Mouse (Mus musculus): ENCODE measurements around the gene Sipa1l3.

Gene Sipa1l3

DNA sequence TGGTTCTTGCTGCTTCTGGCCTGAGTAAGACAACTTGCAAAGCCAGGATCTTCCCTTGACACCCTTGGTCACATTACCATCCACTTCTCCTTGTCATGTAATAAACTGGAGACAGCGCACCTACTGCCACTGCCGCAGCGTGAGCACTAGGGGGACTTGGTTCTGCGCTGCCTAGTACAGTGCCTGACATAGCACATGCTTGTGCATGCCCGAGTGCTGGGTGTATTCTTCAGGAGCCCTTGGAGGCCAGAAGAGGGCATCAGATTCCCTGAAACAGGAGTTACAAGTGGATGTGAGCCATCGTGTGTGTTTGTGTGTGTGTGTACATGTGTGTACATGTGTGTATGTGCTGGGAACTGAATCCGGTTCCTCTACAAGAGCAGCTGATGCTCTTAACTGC, 231.0 kb downstream of the Sipa1l3 start:
- CTCF ChIA-PET, result interaction anchor here (1.1 kb wide), 1 partner anchor 234 kb away, joined by 3 read pairs; no protein-coding TSS in a partner anchor

DNA sequence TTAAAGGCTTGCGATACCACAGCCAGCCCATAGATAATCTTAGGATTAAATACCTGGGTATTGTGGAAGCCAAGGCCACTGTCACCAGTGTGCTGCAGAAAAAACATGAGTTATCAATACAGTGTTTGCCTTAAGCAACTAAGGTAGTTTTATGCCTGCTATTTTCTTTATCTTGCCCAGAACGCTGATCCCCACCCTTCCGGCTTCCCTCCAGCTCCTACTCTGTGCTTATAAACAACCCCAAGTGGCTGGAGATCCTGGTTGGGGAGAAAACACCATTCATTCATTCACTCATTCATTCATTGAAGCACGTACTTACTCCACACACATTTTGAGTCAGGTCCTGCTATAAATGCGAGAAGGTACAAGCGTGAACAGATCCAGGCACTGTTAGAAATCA, 233.9 kb downstream of the Sipa1l3 start:
- CTCF ChIA-PET, result no interaction called here

- CTCF ChIA-PET, result no interaction called here
Measured at GRCm38 (mm10) chr7:29283876-29284275, 234.6 kb downstream of the Sipa1l3 start.

DNA sequence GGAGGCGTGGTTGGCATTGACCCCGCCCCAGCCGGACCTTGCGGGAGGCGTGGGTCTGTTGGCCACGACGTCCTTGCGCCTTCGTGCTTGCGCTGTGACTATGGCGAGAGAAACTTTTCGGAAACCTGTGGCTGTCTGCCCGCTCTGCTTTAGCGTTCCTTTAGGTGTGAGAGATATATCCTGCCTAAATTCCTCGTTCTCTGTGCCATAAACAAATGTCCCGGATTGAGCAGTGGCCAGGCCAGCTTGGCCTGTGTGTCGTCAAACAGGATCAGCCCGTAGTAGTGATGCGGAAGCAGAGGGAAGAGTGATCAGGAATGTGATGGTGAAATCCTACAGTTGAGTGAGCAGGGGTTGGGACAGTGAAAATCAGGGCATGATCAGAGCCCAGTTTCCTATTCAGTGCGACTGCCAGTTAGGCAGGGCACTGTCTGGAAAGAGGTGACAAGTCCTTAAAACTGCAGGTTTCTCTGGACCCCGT, 236.3 kb downstream of the Sipa1l3 start:
- CTCF ChIA-PET, result no interaction called here

- CTCF ChIA-PET, result interaction anchor here (0.9 kb wide), 1 partner anchor 34 kb away, joined by 3 read pairs; no protein-coding TSS in a partner anchor
Measured at GRCm38 (mm10) chr7:29281201-29282073, 237.0 kb downstream of the Sipa1l3 start, which contains the start of gene Spint2. Spint2 (minus strand) TSS chr7:29281912.

- CTCF ChIA-PET, result interaction anchor here (0.9 kb wide), 1 partner anchor 34 kb away, joined by 3 read pairs; no protein-coding TSS in a partner anchor
Measured at GRCm38 (mm10) chr7:29280801-29281200, 237.6 kb downstream of the Sipa1l3 start.

DNA sequence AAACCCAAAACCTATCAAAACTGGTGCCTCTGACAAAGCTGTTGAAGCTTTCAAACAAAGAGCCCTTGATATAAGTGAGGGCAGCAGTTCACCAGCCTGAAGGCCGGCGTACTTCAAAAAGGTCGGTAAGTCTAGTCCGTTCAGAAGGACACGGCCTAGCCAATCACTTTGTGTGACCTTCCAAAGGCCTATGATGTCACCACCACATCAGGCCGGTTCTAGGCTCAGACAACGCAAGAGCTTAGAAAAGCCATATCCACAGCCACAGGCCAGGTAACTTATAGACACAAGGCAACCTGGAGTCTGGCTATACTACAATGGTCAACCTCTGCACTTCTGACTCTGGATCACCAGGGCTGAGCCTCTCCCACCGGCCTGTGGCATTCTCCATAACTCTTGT, 238.5 kb downstream of the Sipa1l3 start:
- CTCF ChIA-PET, result interaction anchor here (0.7 kb wide), 2 partner anchors 123 to 173 kb away, joined by 7 to 9 read pairs; no protein-coding TSS in a partner anchor

DNA sequence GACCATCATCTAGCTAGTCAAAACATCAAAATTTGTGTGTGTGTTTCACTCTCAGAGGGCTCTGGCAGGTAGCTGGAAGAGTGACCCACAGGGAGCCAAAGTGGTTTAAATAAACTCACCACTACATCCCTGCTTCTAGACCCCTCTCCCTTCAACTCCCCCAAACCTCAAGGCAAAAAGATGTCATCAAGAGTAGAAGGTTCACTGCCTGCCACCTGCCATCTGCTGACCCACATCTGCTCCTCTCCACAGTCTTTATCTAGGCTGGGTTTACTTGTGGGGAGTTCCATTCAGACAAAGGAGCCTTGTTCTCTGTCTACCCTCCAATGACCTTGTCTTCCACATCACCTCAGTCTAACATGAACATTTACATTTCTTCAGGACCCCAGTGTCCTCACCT, 239.2 kb downstream of the Sipa1l3 start:
- CTCF ChIA-PET, result no interaction called here

DNA sequence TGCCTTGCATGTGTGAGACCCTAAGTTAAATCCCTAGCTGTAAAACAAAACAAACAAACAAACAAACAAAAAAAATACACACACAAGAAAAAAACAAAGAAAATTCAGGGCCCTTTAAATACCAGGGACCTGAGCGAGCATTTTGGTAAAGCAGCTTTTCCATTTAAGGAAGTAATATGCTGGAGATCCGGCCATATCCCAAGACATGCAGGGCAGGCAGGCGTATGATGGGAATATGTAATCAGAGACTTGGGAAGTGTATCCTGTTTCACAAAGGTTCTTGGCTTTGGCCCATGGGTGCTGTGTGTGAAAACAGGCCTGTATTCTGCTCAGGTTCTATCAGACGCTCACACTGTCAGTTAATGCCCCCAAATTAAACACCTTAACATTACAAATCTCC, 240.9 kb downstream of the Sipa1l3 start:
- CTCF ChIA-PET, result no interaction called here

DNA sequence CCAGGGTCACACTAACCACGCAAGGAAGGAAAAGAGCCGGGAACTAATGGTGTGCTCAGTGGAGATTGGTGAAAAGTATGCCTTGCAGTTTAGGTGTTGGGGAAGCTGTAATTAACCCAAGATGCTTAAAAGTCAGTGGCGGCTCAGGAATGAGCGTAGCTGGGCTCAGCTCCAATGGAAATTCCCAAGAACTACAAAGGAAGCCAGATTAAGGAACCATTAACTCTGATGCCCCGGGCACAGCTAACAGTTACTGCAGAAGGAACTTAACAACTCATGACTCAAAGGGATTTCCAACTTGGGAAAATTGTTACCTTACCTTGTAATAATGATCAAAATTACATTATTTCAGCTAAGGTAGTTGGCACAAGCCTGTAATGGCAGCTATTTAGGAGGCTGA, 241.7 kb downstream of the Sipa1l3 start:
- CTCF ChIA-PET, result interaction anchor here (0.6 kb wide), 1 partner anchor 132 kb away, joined by 5 read pairs; no protein-coding TSS in a partner anchor

GRCm38 (mm10) chr7:29271687-29272465, 246.6 kb downstream of the Sipa1l3 start:
- CTCF ChIA-PET, result no interaction called here

DNA sequence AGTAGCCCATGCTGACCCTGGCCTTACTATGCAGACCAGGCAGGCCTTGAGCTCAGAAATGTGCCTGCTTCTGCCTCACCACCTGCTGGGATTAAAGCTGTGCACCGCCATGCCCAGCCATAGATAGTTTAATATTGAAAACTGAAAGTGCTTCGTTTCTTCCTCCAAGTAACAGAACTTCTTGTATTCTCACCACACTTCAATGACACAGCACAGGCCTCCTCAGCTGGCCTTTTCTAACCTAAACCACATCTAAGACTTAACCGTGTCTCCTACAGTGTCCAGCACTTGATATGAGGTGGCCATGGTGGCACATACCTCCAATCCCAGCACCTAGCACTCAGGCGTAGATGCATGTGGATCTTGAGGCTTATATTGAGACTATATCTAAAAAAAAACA, 248.0 kb downstream of the Sipa1l3 start:
- CTCF ChIA-PET, result no interaction called here
